Mouse (Mus musculus): Measurements from ENCODE around the gene H3f3b. TPM values are rescaled to one million over a fixed set of nuclear protein-coding genes. Genes with fewer than 3 reads are reported as not detected.

H3f3b gene
- total RNA-seq, 2 experiments from 2014 or later = 460 to 1,017 TPM

Other genes with a start within 250 kb of the H3f3b start
- gene Caskin2, start 214.3 kb downstream of the H3f3b start, total RNA-seq (2014; fragmentation: Nextera tagmentation) = 1.9 and 5.1 TPM in 2 replicates
- 1.7 and 3.5 TPM in 2 replicates for gene Caskin2, start 214.3 kb downstream of the H3f3b start, total RNA-seq (2017)
- gene Tsen54, start 213.2 kb downstream of the H3f3b start, total RNA-seq (2014; fragmentation: Nextera tagmentation) = 21.9 and 22.5 TPM in 2 replicates
- gene Tsen54, start 213.2 kb downstream of the H3f3b start, total RNA-seq (2017) = 8.5 and 18.6 TPM in 2 replicates
- 4.2 and 11.3 TPM in 2 replicates for gene Llgl2, start 203.9 kb downstream of the H3f3b start, total RNA-seq (2014; fragmentation: Nextera tagmentation)
- 2.8 and 4.1 TPM in 2 replicates for gene Llgl2, start 203.9 kb downstream of the H3f3b start, total RNA-seq (2017)
- 4.4 and 5.4 TPM in 2 replicates for gene Myo15b, start 169.6 kb downstream of the H3f3b start, total RNA-seq (2014; fragmentation: Nextera tagmentation)
- 1.1 and 2.1 TPM in 2 replicates for gene Myo15b, start 169.6 kb downstream of the H3f3b start, total RNA-seq (2017)
- 7.1 and 10.4 TPM in 2 replicates for gene Smim5, start 128.0 kb downstream of the H3f3b start, total RNA-seq (2014; fragmentation: Nextera tagmentation)
- 3.5 and 7.8 TPM in 2 replicates for gene Smim5, start 128.0 kb downstream of the H3f3b start, total RNA-seq (2017)
- 0.88 and 2.3 TPM in 2 replicates for gene Smim6, start 115.9 kb downstream of the H3f3b start, total RNA-seq (2014; fragmentation: Nextera tagmentation)
- gene Smim6, start 115.9 kb downstream of the H3f3b start, total RNA-seq (2017) = 0.69 TPM in 1 of 2 replicates, not detected in the other
- 20.4 and 44.5 TPM in 2 replicates for gene Sap30bp, start 94.7 kb downstream of the H3f3b start, total RNA-seq (2014; fragmentation: Nextera tagmentation)
- gene Sap30bp, start 94.7 kb downstream of the H3f3b start, total RNA-seq (2017) = 145 and 211 TPM in 2 replicates
- 22.8 and 27.6 TPM in 2 replicates for gene Recql5, start 94.5 kb downstream of the H3f3b start, total RNA-seq (2014; fragmentation: Nextera tagmentation)
- gene Recql5, start 94.5 kb downstream of the H3f3b start, total RNA-seq (2017) = 18.9 and 19.3 TPM in 2 replicates
- gene Itgb4, start 53.3 kb downstream of the H3f3b start, total RNA-seq (2014; fragmentation: Nextera tagmentation) = not detected in 2 replicates
- not detected in 2 replicates for gene Itgb4, start 53.3 kb downstream of the H3f3b start, total RNA-seq (2017)
- gene Galk1, start 15.2 kb downstream of the H3f3b start, total RNA-seq (2014; fragmentation: Nextera tagmentation) = 36.7 and 62.2 TPM in 2 replicates
- 41.3 and 52.3 TPM in 2 replicates for gene Galk1, start 15.2 kb downstream of the H3f3b start, total RNA-seq (2017)
- 25.4 and 40.0 TPM in 2 replicates for gene Unk, start 2.4 kb upstream of the H3f3b start, total RNA-seq (2014; fragmentation: Nextera tagmentation)
- 15.2 and 19.9 TPM in 2 replicates for gene Unk, start 2.4 kb upstream of the H3f3b start, total RNA-seq (2017)
- 19.1 and 26.7 TPM in 2 replicates for gene Unc13d, start 50.0 kb upstream of the H3f3b start, total RNA-seq (2014; fragmentation: Nextera tagmentation)
- gene Unc13d, start 50.0 kb upstream of the H3f3b start, total RNA-seq (2017) = 18.2 and 21.1 TPM in 2 replicates
- 83.3 and 96.6 TPM in 2 replicates for gene Wbp2, start 59.0 kb upstream of the H3f3b start, total RNA-seq (2014; fragmentation: Nextera tagmentation)
- 13.6 and 17.3 TPM in 2 replicates for gene Wbp2, start 59.0 kb upstream of the H3f3b start, total RNA-seq (2017)
- gene Trim47, start 99.2 kb upstream of the H3f3b start, total RNA-seq (2014; fragmentation: Nextera tagmentation) = 1.9 TPM in 1 of 2 replicates, not detected in the other
- gene Trim47, start 99.2 kb upstream of the H3f3b start, total RNA-seq (2017) = 3.1 TPM in 1 of 2 replicates, not detected in the other
- gene Trim65, start 103.2 kb upstream of the H3f3b start, total RNA-seq (2014; fragmentation: Nextera tagmentation) = 11.6 and 18.1 TPM in 2 replicates
- 3.7 and 7.0 TPM in 2 replicates for gene Trim65, start 103.2 kb upstream of the H3f3b start, total RNA-seq (2017)
- gene Mrpl38, start 110.9 kb upstream of the H3f3b start, total RNA-seq (2014; fragmentation: Nextera tagmentation) = 52.1 and 60.1 TPM in 2 replicates
- 22.8 and 29.6 TPM in 2 replicates for gene Mrpl38, start 110.9 kb upstream of the H3f3b start, total RNA-seq (2017)
- 14.1 and 22.2 TPM in 2 replicates for gene Fbf1, start 140.2 kb upstream of the H3f3b start, total RNA-seq (2014; fragmentation: Nextera tagmentation)
- 15.3 and 22.8 TPM in 2 replicates for gene Fbf1, start 140.2 kb upstream of the H3f3b start, total RNA-seq (2017)
- gene Ten1, start 170.9 kb upstream of the H3f3b start, total RNA-seq (2014; fragmentation: Nextera tagmentation) = 85.3 and 106 TPM in 2 replicates
- gene Ten1, start 170.9 kb upstream of the H3f3b start, total RNA-seq (2017) = 28.5 and 31.9 TPM in 2 replicates
- 23.6 and 29.4 TPM in 2 replicates for gene Acox1, start 171.1 kb upstream of the H3f3b start, total RNA-seq (2014; fragmentation: Nextera tagmentation)
- 15.0 and 16.0 TPM in 2 replicates for gene Acox1, start 171.1 kb upstream of the H3f3b start, total RNA-seq (2017)
- 0.13 and 0.58 TPM in 2 replicates for gene Evpl, start 210.1 kb upstream of the H3f3b start, total RNA-seq (2014; fragmentation: Nextera tagmentation)
- gene Evpl, start 210.1 kb upstream of the H3f3b start, total RNA-seq (2017) = 1.5 and 1.7 TPM in 2 replicates
- 104 and 123 TPM in 2 replicates for gene Srp68, start 246.3 kb upstream of the H3f3b start, total RNA-seq (2014; fragmentation: Nextera tagmentation)
- 75.2 and 75.7 TPM in 2 replicates for gene Srp68, start 246.3 kb upstream of the H3f3b start, total RNA-seq (2017)

Data from granulocyte monocyte progenitor cell, adult 5-6 weeks (primary cell).